Mouse (Mus musculus) heart, postnatal 0 days (tissue): ENCODE results near the gene Olfr412. TPM values are rescaled to one million over a fixed set of nuclear protein-coding genes. Genes with fewer than 3 reads are reported as not detected.

Experiments
- ATAC-seq: fragments of 200-750 bp; cut with Nextera tagmentation; 2 replicates; pipeline ENCODE4 v1.8.0; 2017; ENCODE audit warnings: low read depth, moderate number of reproducible peaks, moderate library complexity; ENCODE audit not compliant: insufficient read depth
- DNase-seq: peaks from one replicate; pipeline ENCODE4 v3.0.0-alpha.2; 2016; ENCODE audit warnings: low spot score
- H3K27ac ChIP-seq: fragments of 300-500 bp; sonication (generic); 2 replicates; pipeline ENCODE4 v1.5.1; 2014; ENCODE audit warnings: low read depth, mild to moderate bottlenecking
- H3K27me3 ChIP-seq: fragments of 300-500 bp; sonication (generic); 2 replicates; pipeline ENCODE4 v1.6.1; 2014; ENCODE audit warnings: low read length, mixed read lengths; ENCODE audit not compliant: control insufficient read depth, insufficient read depth
- H3K36me3 ChIP-seq: fragments of 300-500 bp; sonication (generic); replicated peaks from 2 replicates; pipeline ENCODE4 v1.6.1; 2014; ENCODE audit warnings: low read length, mixed read lengths; ENCODE audit not compliant: control insufficient read depth, insufficient read depth
- H3K4me1 ChIP-seq: fragments of 300-500 bp; sonication (generic); 2 replicates; pipeline ENCODE4 v1.6.1; 2014; ENCODE audit warnings: antibody characterized with exemption; ENCODE audit not compliant: control insufficient read depth, insufficient read depth
- H3K4me2 ChIP-seq: fragments of 300-500 bp; sonication (generic); 2 replicates; pipeline ENCODE4 v1.6.1; 2014; ENCODE audit warnings: low read depth, mild to moderate bottlenecking, low read length, moderate library complexity
- H3K4me3 ChIP-seq: fragments of 300-500 bp; sonication (generic); 2 replicates; pipeline ENCODE4 v1.5.1; 2014; ENCODE audit warnings: low read depth, low read length
- H3K9ac ChIP-seq: fragments of 300-500 bp; sonication (generic); replicated peaks from 2 replicates; pipeline ENCODE4 v1.6.1; 2014; ENCODE audit warnings: low read depth, low read length, mixed read lengths
- H3K9me3 ChIP-seq: fragments of 300-500 bp; sonication (generic); replicated peaks from 2 replicates; pipeline ENCODE4 v1.6.1; 2016; ENCODE audit warnings: low read length; ENCODE audit not compliant: control insufficient read depth
- CTCF ChIP-seq: IDR thresholded peaks from 2 replicates; pipeline ENCODE4 v1.5.1; 2016; ENCODE audit warnings: antibody characterized with exemption, control low read depth, low read depth
- EP300 ChIP-seq: IDR thresholded peaks from 2 replicates; pipeline ENCODE4 v1.6.1; 2016; ENCODE audit warnings: antibody characterized with exemption, low read depth
- WGBS: fragments of 180-500 bp; shearing (Covaris S2); extraction: QIAGEN DNeasy Blood & Tissue Kit; methylation state at CpG from one replicate; pipeline ENCODE4 v1.1.7; 2014; 5-methylcytosine and 5-hydroxymethylcytosine counted together
- polyA plus RNA-seq: library from polyadenylated mRNA; unstranded; fragments of >200 nt; fragmentation: Nextera tagmentation; extraction: Ambion mirVana; gene quantifications from 2 replicates; pipeline ENCODE4 v1.2.1, GENCODE M21; 2015
- total RNA-seq: library from RNA; depleted of rRNA; stranded (reverse); fragments of >200 nt; gene quantifications from 2 replicates; pipeline ENCODE4 v1.2.3, GENCODE M21; 2014; ENCODE audit warnings: low replicate concordance

Gene Olfr412
- total and polyA plus RNA-seq, 2 experiments from 2014 or later = not detected

DNA sequence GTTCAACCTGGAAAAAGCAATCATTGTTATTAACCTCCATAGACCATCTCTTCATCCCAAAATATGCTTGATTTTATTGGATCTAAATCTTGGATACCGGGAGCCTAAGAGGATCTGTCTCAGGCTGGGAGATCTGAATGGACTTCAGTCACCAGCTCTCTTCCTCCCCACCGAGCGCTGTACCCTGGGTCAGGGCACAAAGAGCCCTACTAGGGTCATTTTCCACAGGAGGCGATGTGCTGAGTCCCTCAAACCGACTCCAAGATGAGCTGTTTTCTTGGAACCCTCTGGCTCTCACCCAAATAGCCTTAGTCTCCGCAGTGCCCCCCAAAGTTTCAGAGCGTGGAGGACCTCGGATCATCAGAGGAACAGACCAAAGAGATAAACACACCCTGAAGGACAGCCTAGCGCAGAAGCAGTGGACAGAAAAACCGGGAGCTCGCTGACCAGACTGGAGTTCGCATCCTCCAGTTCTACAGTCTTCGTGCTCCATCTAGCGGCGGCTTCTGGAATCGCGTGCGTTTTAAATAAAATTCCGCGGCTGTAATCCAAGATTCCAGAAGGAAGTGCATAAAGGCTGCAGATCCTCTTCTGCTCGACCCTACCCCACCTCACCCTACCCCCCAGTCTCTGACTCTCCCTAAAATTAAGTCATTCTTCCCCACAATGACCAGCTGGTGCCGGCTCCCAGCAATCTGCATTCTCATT is 9.7 kb downstream of the Olfr412 start:
- 13% methylated on average over 22 of the region's 22 CpGs for WGBS
- H3K4me2 ChIP-seq = no peak overlapping the region
- no peaks in the 10 kb centered on the region for H3K36me3 ChIP-seq
- no peak overlapping the region for H3K27ac ChIP-seq
- TF ChIP-seq EP300 (no peak), CTCF (peak; percentile 76)
- no peaks in the 10 kb centered on the region for H3K9me3 ChIP-seq
- peaks cover 9% of the 10 kb centered on the region for H3K27me3 ChIP-seq
- DNase-seq (peak; percentile 39), ATAC-seq (no peak)
- no peak overlapping the region for H3K4me3 ChIP-seq
- H3K9ac ChIP-seq = no peak overlapping the region
- H3K4me1 ChIP-seq = no peaks in the 10 kb centered on the region

DNA sequence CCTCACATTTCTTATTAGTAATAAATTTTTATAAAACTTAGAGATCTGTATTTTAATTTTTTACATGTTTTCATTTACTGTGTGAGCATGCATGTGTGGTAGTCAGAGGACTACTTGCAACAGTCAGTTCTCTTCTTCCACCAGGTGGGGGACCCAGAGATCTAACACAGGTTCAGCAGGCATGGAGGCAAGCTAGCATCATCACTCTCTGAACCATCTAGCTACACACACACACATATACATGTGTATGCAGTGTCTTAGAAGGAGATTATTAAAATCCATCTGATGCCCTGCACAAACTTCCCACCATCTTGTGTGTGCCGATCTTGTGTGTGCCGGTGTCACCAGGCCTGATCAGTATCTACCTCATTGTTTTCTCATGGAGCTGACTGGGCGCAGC is 15.0 kb downstream of the Olfr412 start:
- 85% methylated on average over 3 of the region's 3 CpGs for WGBS
- TF ChIP-seq CTCF (peak; percentile 85), EP300 (no peak)
- H3K9ac ChIP-seq = no peak overlapping the region
- H3K4me2 ChIP-seq = no peak overlapping the region
- ATAC-seq (peak; percentile 62), DNase-seq (peak; percentile 62)
- no peak overlapping the region for H3K27ac ChIP-seq
- H3K36me3 ChIP-seq = no peaks in the 10 kb centered on the region
- no peaks in the 10 kb centered on the region for H3K4me1 ChIP-seq
- no peaks in the 10 kb centered on the region for H3K9me3 ChIP-seq
- no peaks in the 10 kb centered on the region; the same call in 1 of the 2 replicates for H3K27me3 ChIP-seq
- H3K4me3 ChIP-seq = no peak overlapping the region

- no peaks in the 10 kb centered on the region for H3K27me3 ChIP-seq
- no peak for DNase-seq
- TF ChIP-seq CTCF (no peak), EP300 (no peak)
- H3K27ac ChIP-seq = no peak overlapping the region
- H3K4me3 ChIP-seq = no peak overlapping the region
- H3K9ac ChIP-seq = no peak overlapping the region
- H3K9me3 ChIP-seq = no peaks in the 10 kb centered on the region
- 69% methylated on average over 4 of the region's 4 CpGs for WGBS
- H3K36me3 ChIP-seq = no peaks in the 10 kb centered on the region
- no peaks in the 10 kb centered on the region for H3K4me1 ChIP-seq
- ATAC-seq = no peak
- no peak overlapping the region for H3K4me2 ChIP-seq
These were observed 17.5 kb downstream of the Olfr412 start for GRCm38 (mm10) chr11:74379166-74379873.

DNA sequence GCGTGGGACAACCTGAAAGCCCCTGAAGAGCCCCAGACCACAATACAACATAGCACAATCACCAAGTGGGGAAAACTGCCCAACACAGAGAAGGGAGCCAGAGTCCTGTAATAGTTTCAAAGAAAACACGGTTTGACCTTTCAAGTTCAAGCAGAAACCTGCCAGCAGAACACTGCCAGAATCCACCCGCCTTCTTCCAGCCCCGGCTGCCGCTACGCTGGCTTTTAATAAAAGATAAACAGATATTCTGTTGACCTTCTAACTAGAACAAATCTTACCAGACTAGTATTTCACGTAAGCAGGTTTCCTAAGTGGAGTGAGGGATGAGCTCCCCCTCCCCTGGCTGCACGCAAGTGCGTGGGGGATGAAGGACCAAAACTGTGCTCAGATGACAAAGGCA is 23.8 kb downstream of the Olfr412 start:
- no peaks in the 10 kb centered on the region for H3K9me3 ChIP-seq
- DNase-seq (no peak), ATAC-seq (no peak)
- no peak overlapping the region for H3K9ac ChIP-seq
- peaks cover 16% of the 10 kb centered on the region; the same call in 1 of the 2 replicates for H3K4me1 ChIP-seq
- no peak overlapping the region for H3K4me3 ChIP-seq
- H3K27me3 ChIP-seq = no peaks in the 10 kb centered on the region
- 53% methylated on average over 9 of the region's 9 CpGs for WGBS
- no peak overlapping the region for H3K4me2 ChIP-seq
- no peaks in the 10 kb centered on the region for H3K36me3 ChIP-seq
- no peak for TF ChIP-seq EP300
- TF ChIP-seq CTCF = no peak
- peak overlapping the region; percentile 11; the same call in 1 of the 2 replicates for H3K27ac ChIP-seq

GRCm38 (mm10) chr11:74387203-74387602 is 25.3 kb downstream of the Olfr412 start:
- H3K9ac ChIP-seq = no peak overlapping the region
- no peak overlapping the region for H3K4me3 ChIP-seq
- no peak overlapping the region for H3K4me2 ChIP-seq
- 54% methylated on average over 5 of the region's 5 CpGs for WGBS
- no peak for DNase-seq
- H3K36me3 ChIP-seq = no peaks in the 10 kb centered on the region
- peaks cover 16% of the 10 kb centered on the region; the same call in 1 of the 2 replicates for H3K4me1 ChIP-seq
- no peaks in the 10 kb centered on the region for H3K27me3 ChIP-seq
- no peak overlapping the region for H3K27ac ChIP-seq
- ATAC-seq = no peak
- no peaks in the 10 kb centered on the region for H3K9me3 ChIP-seq
- no peak for TF ChIP-seq EP300
- no peak for TF ChIP-seq CTCF
